Mouse (Mus musculus) CD4-positive, CD25-positive, alpha-beta regulatory T cell, adult 4 months (primary cell): ENCODE data around the gene Ralgapa2. TPM values are rescaled to one million over a fixed set of nuclear protein-coding genes. Genes with fewer than 3 reads are reported as not detected.

Experiments
- ATAC-seq: one replicate; pipeline ENCODE4 v1.8.0; 2017
- polyA plus RNA-seq, 2 experiments: library from polyadenylated mRNA; unstranded; fragments of 100-300 nt; shearing (Covaris generic); gene quantifications; one replicate each; pipeline ENCODE4 v1.2.1; 2017

Ralgapa2 gene
- polyA plus RNA-seq, 2 experiments from 2014 or later: 11.1 to 11.2 TPM

- no peak for ATAC-seq
Observed at GRCm38 (mm10) chr2:146427380-146427779, 84.8 kb downstream of the Ralgapa2 start.

DNA sequence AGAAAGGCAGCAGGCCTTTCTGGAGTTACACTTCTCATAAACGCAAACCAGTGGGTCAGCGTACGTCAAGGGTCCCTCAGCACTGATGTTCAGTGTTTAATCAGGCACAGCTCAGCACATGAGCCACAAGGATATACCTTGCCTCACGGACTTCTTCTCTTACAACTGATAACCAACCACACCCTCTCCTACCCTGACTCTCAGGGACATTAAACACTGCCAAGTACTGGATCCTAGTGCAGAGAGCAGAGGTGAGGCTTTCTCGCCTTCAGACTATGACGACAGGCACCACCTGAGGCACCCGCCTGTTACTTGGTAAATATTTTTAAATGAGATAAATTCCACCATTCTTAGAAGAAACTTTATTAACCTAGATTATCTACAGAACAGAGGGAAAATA, 85.8 kb downstream of the Ralgapa2 start:
- no peak for ATAC-seq

GRCm38 (mm10) chr2:146425235-146425634, 86.9 kb downstream of the Ralgapa2 start:
- ATAC-seq: no peak

DNA sequence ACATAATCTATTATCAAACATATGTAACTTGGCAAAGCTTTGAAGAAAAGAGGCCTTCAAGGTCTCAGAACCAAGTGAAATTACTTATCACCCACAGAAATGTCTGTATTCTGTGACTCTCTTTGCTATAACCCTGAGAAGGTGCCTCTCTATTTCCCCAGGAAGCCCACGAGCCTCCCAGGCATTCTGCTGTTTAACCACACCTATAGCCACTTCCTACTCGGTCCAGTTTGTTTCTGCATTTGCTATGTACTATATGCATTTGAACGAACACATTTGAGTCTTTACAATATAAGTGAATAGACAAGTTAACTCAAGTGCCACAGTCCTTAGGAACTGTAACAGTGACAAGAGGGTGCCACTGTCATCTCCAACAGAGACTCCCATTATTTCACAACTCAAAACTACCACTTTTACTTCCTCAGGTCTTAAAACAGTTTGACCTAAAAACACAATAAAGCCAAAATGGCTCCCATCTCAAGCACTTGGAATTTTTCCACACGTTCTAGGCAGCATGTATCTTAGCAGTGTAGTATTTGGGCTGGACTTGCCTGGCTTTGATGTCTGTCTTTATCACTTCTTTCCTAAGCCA, 88.3 kb downstream of the Ralgapa2 start:
- ATAC-seq: no peak

- no peak for ATAC-seq
Observed at GRCm38 (mm10) chr2:146423032-146423691, 89.0 kb downstream of the Ralgapa2 start.

GRCm38 (mm10) chr2:146416283-146416682, 95.9 kb downstream of the Ralgapa2 start:
- peak; percentile 47 for ATAC-seq

DNA sequence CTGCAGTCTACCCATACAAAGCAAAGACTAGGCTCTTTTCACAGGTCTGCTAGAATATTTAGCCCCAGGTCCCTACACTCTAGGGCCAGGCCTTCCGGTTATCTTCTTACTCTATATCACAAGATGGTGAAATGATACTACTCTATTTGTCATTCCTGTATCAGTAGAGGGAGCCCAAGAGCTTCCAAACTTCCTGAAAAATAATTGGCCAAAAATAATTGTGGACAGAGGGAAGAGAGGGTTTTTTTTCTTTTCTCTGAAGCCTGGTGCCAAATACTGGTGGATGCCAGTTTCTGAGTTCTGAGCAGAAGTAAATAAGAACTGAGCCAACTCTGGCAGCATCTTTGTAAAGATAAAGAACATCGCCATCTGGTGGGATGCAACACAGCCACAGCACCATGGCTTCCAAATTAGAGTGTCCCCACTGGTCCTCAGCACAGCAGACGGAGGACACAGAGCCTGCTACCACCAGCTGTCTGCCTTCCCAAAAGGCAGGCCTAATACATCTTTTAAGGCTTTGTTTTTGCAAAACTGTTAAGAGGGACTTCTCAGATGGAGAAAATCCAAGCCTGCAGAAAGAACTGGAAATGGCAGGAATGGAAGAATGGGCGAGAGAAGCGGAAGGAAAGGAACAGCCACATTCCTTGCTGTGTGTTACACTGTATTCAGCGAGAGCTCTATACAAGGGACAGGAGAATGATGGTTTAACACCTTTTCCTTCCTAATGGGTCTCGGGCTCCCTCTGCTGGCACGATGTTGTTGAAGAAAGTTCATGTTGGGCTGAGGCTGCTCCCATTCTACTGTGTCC, 97.5 kb downstream of the Ralgapa2 start:
- peak; percentile 67 for ATAC-seq

DNA sequence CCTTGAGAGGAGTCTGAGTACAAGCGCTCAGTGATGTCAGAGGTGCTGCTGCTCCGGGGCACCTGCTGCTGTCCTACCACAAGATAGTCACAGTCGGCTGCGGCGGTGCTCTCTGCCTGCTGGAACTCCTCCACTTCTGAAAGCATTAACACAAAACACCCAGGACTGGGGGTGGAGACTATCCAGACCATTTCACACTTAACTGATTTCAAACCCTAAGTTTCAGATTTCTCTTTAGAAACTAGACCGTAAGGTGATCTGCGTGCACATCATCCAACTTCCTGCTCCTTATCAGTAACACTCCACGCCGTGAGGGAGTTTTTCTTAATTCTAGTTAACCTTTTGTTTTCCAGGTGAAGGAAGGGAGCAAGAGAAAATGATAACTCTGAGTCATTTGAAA, 99.4 kb downstream of the Ralgapa2 start:
- no peak for ATAC-seq

DNA sequence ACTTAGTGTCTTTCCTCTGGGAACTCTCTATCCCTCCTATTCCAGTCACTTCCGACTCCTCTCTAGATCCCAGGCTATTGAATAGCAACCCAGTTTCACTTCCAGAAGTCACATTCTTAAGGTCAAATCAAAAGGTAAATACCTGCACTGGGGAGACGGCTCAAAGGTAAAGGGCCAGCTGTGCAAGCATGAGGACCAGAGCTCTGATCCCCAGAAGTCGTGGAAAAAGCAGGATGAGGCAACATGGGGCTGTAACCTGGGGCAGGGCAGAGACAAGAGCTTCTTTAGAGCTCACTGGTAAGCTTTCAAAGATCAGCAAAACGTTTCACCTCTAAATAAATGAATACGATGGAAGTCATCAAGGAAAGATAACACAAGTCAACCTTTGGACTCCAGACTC, 100.2 kb downstream of the Ralgapa2 start:
- ATAC-seq: no peak

DNA sequence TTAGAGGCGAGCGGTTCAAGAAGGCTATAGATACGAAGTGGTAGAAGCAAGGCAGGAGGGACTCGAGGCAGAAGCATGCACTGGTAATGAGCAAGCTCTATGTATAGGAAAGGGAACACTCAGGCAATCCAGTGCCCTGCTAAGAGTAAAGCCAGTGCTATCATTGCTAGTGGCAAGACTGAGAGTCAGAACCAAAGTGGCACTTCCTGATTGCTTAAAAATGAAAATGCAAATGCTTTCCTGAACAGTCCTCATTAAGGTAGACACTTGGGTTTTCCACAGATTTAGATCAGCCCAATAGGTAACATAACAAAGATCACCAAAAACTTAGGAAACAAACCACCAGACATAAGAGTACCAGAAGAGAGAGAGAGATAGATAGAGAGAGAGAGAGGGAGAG, 105.1 kb downstream of the Ralgapa2 start:
- ATAC-seq: no peak

DNA sequence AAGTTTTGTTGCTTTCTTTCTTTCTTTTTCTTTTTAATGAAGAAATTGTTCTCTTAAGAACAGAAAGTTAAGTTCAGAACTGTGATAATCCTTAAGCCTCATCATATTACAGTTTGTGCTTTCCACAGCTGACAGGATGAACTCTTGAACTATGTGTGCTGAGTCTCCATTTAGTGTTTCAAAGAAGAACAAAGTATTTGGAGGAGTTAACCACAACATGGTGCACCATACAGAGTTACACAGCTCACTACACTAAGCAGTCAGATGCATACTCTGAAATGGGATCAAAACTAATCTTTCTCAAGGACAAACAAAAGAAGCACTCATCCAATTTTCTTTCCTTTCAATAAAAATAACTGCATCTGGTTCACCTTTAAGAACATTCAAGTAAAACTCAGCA, 110.6 kb downstream of the Ralgapa2 start:
- no peak for ATAC-seq

DNA sequence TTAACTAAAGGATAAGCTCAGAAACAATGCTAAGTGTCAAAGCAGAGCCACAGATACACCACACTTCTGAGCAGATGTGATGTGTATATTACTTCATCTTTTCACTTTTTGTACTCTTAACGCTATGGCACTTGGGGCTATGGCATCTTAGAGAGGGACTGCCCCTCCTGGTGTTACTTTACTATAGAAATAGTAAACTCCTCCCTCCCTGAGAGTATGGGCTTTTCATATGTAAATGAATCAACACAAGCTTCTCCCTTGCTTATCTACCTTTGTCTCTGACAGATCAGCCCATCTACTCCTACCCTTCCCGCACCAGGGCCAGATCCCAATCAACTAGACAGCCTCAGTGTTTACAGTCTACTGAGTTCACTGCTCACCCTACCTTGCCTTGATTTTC, 111.4 kb downstream of the Ralgapa2 start:
- ATAC-seq: peak; percentile 63

GRCm38 (mm10) chr2:146398211-146398865, 113.8 kb downstream of the Ralgapa2 start:
- ATAC-seq: no peak

- ATAC-seq: no peak
Observed at GRCm38 (mm10) chr2:146387211-146387610, 124.9 kb downstream of the Ralgapa2 start.

GRCm38 (mm10) chr2:146384582-146384981, 127.6 kb downstream of the Ralgapa2 start:
- no peak for ATAC-seq

- no peak for ATAC-seq
Observed at GRCm38 (mm10) chr2:146376293-146376692, 135.9 kb downstream of the Ralgapa2 start.

DNA sequence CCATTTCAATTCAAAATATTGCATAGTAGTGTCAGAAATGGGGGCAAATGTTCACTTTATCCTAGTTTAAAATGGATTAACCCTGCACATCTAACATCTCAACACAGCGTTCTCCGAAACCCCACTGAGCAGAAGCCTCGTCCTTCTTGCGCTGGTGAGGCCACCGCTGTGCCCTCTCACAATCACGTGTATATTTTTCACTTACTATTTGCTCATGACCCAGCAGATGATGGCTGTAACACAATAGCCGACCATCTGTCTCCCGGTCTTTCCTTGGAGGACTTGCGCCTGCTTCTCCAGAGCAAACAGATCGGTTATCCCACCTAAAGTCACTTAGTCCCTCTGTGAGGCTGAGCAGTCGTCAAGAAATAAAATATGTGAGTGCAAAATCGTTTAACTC, 146.0 kb downstream of the Ralgapa2 start:
- no peak for ATAC-seq

DNA sequence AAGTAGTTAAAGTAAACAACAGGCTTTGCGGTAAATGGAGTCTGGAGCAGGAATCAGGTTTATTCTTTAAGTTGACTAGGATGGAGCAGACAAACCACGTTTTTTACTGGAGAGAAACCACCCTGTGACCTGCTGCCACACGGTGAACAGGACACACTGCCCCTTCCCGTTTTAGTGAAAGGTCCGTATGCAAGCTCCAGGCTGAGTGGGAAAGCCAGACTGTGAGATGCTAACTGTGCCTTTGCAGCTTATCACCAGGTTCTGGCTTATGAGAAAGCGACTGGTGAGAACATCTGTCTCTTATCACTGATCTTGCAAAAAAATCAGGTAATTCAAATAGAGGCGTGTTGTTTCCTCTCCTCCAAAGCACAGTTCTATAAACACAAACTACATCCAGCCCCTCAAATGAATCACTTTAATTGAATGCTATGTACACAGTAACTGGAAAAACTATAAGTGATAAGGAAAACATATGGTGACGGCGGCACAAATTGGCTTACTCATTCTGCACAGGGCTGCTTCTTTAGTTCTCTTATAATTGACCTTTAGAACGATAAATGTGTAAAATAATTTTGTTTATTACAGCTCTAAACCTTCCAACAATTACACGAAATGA, 146.7 kb downstream of the Ralgapa2 start:
- ATAC-seq: no peak

DNA sequence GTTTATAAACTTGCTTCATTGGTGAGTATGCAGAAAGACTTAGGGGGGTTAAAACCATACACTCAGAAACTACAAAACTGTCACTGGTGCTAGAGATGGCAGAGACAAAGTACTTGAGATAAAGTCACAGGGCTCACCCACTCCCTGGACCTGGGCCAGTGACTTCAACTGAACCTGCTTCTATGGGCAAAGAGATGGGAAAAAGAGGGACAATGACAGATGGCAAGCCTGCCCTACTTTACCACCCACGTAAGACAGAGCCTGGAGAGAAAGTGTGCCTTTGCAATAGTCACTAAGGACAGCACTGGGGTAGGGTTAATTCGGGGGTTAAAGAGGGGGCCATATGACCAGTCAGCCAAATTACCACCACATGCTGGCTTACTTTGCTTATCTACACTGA, 148.7 kb downstream of the Ralgapa2 start:
- ATAC-seq: no peak

GRCm38 (mm10) chr2:146362932-146363331, 149.2 kb downstream of the Ralgapa2 start:
- no peak for ATAC-seq

- no peak for ATAC-seq
Observed at GRCm38 (mm10) chr2:146361969-146362368, 150.2 kb downstream of the Ralgapa2 start.

DNA sequence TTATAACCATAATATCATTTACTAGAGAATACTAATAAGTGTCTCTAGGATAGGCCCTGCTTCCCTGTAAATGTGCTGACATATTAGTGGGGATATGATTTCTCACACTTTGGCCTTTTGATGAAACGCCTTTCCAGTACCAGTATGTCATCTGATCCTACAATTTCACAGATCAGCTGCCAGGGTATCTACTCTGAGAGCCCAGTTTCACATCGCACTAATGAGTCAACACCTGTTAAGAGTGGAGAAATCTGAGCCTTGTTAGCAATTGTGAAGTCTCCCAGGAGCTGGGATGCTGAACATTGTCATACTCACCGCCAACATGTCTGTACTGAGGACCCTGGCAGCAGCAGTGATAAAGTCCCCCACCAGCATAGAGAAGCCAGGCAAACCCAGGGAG, 151.1 kb downstream of the Ralgapa2 start:
- ATAC-seq: no peak

GRCm38 (mm10) chr2:146359676-146360075, 152.5 kb downstream of the Ralgapa2 start:
- no peak for ATAC-seq
